Mouse (Mus musculus) heart, adult 8-10 months (tissue): ENCODE results near the gene Dlgap1. TPM values are rescaled to one million over a fixed set of nuclear protein-coding genes. Genes with fewer than 3 reads are reported as not detected.
A peak's percentile ranks its signal among the peaks of the same experiment; 100 is the strongest.
"Not testable (repeated sequence)": the region's sequence is repeated elsewhere in the genome, so short reads cannot be mapped to it uniquely, and the experiment has no call there.

Experiments used
- DNase-seq: peaks from one replicate; pipeline ENCODE4 v3.0.0; 2022; ENCODE audit warnings: low spot score
- total RNA-seq, 4 experiments: library from RNA; stranded (reverse); gene quantifications; 2 replicates each; pipeline ENCODE4 v1.2.4; 2022

Gene Dlgap1
- total RNA-seq, 4 experiments from 2014 or later: 0.49 to 1.1 (median 0.80) TPM

GRCm38 (mm10) chr17:70521971-70522370 lies 553.1 kb downstream of the Dlgap1 start:
- no peak for DNase-seq

GRCm38 (mm10) chr17:70525990-70526389 lies 557.1 kb downstream of the Dlgap1 start:
- DNase-seq: no peak

DNA sequence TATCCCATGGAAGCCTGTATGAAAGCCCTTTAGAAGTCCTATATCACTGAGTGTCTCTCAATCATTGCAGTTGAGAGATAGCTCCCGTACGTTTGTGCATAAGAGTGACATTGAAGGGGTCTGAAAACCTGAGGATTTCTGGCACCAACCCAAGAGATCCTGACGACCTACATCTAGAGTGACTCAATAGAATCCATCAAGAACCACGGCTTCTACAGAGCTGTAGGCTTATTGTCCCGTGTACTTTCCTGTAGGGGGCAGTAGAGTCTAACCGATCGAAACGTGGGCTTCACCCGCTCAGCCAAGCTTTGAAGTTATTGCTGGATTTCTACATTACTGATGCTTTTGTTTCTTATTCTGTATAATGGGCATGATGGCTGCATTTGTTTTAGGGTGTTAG lies 558.2 kb downstream of the Dlgap1 start:
- DNase-seq: peak; percentile 9

DNA sequence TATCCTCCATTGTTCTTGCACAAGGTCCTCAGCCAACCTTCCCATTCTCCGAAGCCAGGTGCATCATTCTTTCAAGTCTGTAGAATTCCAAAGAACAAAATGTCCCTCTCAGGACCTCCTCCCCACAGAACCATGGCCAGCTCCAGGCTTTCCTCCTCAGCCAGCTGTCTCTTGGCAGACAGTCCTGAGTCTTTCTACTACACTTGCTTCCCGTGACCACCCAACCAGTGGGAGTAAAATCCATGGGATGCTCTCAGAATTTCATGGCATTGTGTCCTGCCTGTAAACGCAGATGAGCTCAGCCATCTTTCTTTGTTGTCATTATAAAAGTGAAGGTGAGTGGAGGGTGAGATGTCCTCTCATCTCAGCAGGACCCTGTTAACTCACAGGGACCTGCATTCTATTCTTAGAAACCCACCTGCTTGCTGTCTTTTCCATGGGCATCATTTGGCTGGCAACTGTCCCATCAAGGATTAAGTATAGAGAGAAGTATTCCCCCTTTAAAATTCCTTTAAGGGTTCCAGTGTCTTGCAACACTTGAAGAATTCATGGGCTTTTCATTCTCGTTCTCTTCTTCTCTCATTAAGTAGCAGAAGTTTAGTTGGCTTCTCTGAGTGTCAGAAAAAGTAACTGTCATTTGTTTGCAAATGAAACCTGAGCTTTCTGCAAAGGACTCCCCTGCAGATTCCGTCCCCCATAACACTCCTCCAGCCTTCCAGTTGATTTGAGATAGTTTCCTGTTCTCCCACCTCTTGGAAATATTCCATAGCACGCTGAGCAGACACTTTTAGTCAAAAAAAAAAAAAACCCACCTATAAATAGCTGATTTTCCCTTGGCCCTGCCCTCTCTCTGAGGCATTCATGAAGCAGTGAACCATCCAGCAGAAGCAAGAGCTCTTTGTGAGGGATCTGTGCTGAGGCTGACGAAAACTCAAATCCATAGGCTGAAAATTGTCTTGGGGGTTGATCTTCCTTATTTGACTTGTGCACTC lies 559.6 kb downstream of the Dlgap1 start:
- no peak for DNase-seq

DNA sequence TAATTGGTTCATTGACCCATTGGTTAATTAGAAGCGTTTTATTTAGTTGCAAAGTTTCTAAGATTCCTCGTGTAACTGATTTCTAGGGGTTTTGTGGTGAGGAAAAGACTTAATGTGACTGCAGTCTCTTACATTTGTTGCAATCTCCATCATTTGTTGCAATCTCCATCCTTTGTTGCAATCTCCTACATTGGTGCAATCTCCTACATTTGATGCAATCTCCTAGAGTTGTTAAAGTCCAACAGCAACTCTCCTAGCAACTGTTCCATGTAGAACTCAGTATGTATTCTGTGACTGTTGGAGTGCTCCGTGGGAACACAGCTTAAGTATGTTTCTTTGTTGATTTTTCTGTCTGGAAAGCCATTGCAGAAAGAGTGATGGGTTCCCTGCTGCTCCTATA lies 565.4 kb downstream of the Dlgap1 start:
- no peak for DNase-seq

DNA sequence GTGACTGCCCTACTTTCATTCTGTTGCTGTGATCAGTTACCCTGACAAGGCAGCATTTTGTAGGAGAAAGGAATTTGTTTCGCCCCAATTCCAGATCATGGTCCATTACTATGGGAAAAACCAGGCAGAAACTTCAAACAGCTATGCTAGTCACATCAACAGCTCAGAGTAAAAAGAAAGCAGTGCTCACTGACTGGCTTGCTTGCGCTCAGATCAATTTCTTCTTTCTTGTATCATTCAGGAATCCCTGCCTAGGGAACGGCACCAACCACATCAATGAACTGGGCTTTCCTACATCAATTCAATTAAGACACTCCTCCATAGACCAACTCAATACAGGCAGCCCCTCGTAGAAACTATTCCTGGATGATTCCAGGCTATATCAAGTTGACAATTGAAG lies 572.9 kb downstream of the Dlgap1 start:
- no peak for DNase-seq

- DNase-seq: no peak
Measured at GRCm38 (mm10) chr17:70550793-70551192, 581.9 kb downstream of the Dlgap1 start.

- DNase-seq: no peak
Measured at GRCm38 (mm10) chr17:70561547-70561946, 592.7 kb downstream of the Dlgap1 start.

- no peak for DNase-seq
Measured at GRCm38 (mm10) chr17:70570848-70571247, 602.0 kb downstream of the Dlgap1 start.

- no peak for DNase-seq
Measured at GRCm38 (mm10) chr17:70583042-70583441, 614.2 kb downstream of the Dlgap1 start.

- no peak for DNase-seq
Measured at GRCm38 (mm10) chr17:70586735-70587425, 618.0 kb downstream of the Dlgap1 start.

GRCm38 (mm10) chr17:70587975-70588630 lies 619.2 kb downstream of the Dlgap1 start:
- DNase-seq: not testable (repeated sequence)

GRCm38 (mm10) chr17:70588691-70589090 lies 619.8 kb downstream of the Dlgap1 start:
- DNase-seq: no peak

- DNase-seq: no peak
Measured at GRCm38 (mm10) chr17:70589140-70589539, 620.3 kb downstream of the Dlgap1 start.

GRCm38 (mm10) chr17:70590506-70590905 lies 621.6 kb downstream of the Dlgap1 start:
- DNase-seq: no peak

DNA sequence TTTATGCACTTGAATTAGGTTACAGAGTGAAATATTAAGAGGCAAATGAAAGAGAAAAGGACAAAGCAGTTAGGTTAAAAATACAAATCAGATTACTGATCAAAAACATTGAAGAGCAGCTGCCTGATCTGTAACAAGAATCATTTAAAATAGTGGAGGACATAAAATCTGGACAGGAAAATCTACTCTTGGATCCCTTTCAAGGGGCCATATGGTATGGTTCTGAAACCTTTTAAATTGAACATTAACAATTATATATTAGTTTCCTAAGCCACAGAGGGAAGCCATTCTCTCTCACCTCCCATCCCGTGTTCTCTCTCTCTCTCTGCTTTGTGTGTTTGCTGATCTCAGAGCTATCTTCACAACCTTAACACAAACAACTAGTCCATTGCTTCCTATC lies 625.4 kb downstream of the Dlgap1 start:
- no peak for DNase-seq

GRCm38 (mm10) chr17:70596326-70596725 lies 627.5 kb downstream of the Dlgap1 start:
- no peak for DNase-seq

DNA sequence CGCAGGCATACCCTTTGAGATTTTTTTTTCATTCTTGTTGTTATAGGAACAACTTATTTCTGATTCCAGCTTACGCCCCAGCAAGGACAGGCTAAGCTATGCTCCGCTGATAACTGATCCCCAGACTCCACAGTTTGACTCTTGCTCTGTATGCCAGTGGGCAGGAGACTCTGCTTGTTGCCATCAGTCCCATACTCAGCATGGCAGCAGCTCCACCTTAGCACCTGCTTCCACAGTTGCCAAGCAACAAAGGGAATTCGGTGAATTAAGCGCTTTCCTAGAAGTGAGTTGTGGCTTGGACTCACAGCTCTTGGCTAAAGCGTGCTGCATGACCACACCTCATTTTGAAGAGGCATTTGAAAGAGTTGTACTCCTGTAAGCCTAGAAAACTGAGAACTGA lies 631.6 kb downstream of the Dlgap1 start:
- no peak for DNase-seq

GRCm38 (mm10) chr17:70602051-70602450 lies 633.2 kb downstream of the Dlgap1 start:
- no peak for DNase-seq

GRCm38 (mm10) chr17:70605659-70606058 lies 636.8 kb downstream of the Dlgap1 start:
- no peak for DNase-seq

DNA sequence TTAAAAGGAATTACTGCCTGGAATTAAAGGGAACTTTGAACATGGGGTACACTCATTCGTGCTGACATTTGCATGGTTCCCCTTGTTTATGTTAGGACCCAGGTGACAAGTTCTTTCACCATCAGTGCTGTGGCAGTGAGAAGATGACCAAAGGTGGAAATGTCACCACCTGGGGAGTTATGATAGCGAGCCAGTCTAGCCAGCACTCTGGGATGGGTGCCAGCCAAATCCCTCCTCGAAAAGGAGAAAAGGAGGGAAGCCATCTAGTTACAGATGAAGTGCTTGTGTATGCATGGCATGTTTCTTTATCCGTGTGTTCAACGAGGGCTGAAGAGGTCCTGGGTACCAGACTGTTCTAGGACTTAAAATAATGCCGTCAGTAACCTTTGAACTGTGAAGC lies 643.3 kb downstream of the Dlgap1 start:
- DNase-seq: no peak

- no peak for DNase-seq
Measured at GRCm38 (mm10) chr17:70613897-70614296, 645.0 kb downstream of the Dlgap1 start.
